Mouse (Mus musculus) forebrain, embryonic 14.5 days (tissue): ENCODE data around the gene Rap1b. TPM values are rescaled to one million over a fixed set of nuclear protein-coding genes. Genes with fewer than 3 reads are reported as not detected.

Experiments
- ATAC-seq: fragments of 200-750 bp; cut with Nextera tagmentation; 2 replicates; pipeline ENCODE4 v1.8.0; 2017; ENCODE audit warnings: mild to moderate bottlenecking, moderate library complexity
- DNase-seq: peaks from one replicate; pipeline ENCODE4 v3.0.0-alpha.2; 2015; ENCODE audit warnings: low spot score
- H3K27ac ChIP-seq: fragments of 300-500 bp; sonication (generic); 2 replicates; pipeline ENCODE4 v1.5.1; 2014; ENCODE audit warnings: low read depth, mild to moderate bottlenecking, control low read depth, low read length, moderate library complexity
- H3K27me3 ChIP-seq: fragments of 300-500 bp; sonication (generic); replicated peaks from 2 replicates; pipeline ENCODE4 v1.6.1; 2014; ENCODE audit warnings: low read length, control low read depth, mixed read lengths; ENCODE audit not compliant: control insufficient read depth, insufficient read depth
- H3K36me3 ChIP-seq: fragments of 300-500 bp; sonication (generic); 2 replicates; pipeline ENCODE4 v1.6.1; 2014; ENCODE audit warnings: low read length, control low read depth; ENCODE audit not compliant: control insufficient read depth, insufficient read depth
- H3K4me1 ChIP-seq: fragments of 300-500 bp; sonication (generic); 2 replicates; pipeline ENCODE4 v1.6.1; 2014; ENCODE audit warnings: antibody characterized with exemption, low read length, control low read depth; ENCODE audit not compliant: control insufficient read depth, insufficient read depth
- H3K4me2 ChIP-seq: fragments of 300-500 bp; sonication (generic); 2 replicates; pipeline ENCODE4 v1.6.1; 2014; ENCODE audit warnings: mild to moderate bottlenecking, control low read depth, low read length
- H3K4me3 ChIP-seq: fragments of 300-500 bp; sonication (generic); 2 replicates; pipeline ENCODE4 v1.5.1; 2014; ENCODE audit warnings: low read depth, low read length, control low read depth
- H3K9ac ChIP-seq: fragments of 300-500 bp; sonication (generic); 2 replicates; pipeline ENCODE4 v1.6.1; 2014; ENCODE audit warnings: mild to moderate bottlenecking, low read length, control low read depth, moderate library complexity
- H3K9me3 ChIP-seq: fragments of 300-500 bp; sonication (generic); replicated peaks from 2 replicates; pipeline ENCODE4 v1.6.1; 2016; ENCODE audit warnings: low read length, control low read depth, mixed read lengths; ENCODE audit not compliant: control insufficient read depth
- WGBS: fragments of 180-500 bp; shearing (Covaris S2); extraction: QIAGEN DNeasy Blood & Tissue Kit; methylation state at CpG from one replicate; pipeline ENCODE4 v1.1.7; 2014; 5-methylcytosine and 5-hydroxymethylcytosine counted together
- polyA plus RNA-seq: library from polyadenylated mRNA; unstranded; fragments of >200 nt; fragmentation: Nextera tagmentation; extraction: Ambion mirVana; gene quantifications from 2 replicates; pipeline ENCODE4 v1.2.1, GENCODE M21; 2014

Rap1b gene
- polyA plus RNA-seq, 1 experiment from 2014 or later, result 138 TPM

GRCm38 (mm10) chr10:117818600-117818999 lies 27.2 kb downstream of the Rap1b start:
- DNase-seq (no peak), ATAC-seq (no peak)
- Histone ChIP-seq H3K4me2 (no peak overlapping the region), H3K27ac (no peak overlapping the region), H3K27me3 (no peaks in the 10 kb centered on the region), H3K4me3 (no peak overlapping the region), H3K36me3 (peaks cover 80% of the 10 kb centered on the region), H3K4me1 (no peaks in the 10 kb centered on the region), H3K9ac (no peak overlapping the region), H3K9me3 (no peaks in the 10 kb centered on the region)
- 83% methylated on average over 6 of the region's 6 CpGs for WGBS

- H3K4me2 ChIP-seq, result no peak overlapping the region
- H3K27ac ChIP-seq, result no peak overlapping the region
- no peaks in the 10 kb centered on the region for H3K9me3 ChIP-seq
- H3K36me3 ChIP-seq, result peaks cover 73% of the 10 kb centered on the region
- H3K9ac ChIP-seq, result no peak overlapping the region
- H3K4me3 ChIP-seq, result no peak overlapping the region
- WGBS, result 95% methylated on average over 6 of the region's 6 CpGs
- no peaks in the 10 kb centered on the region for H3K4me1 ChIP-seq
- DNase-seq (no peak), ATAC-seq (no peak)
- H3K27me3 ChIP-seq, result no peaks in the 10 kb centered on the region
These were observed 29.1 kb downstream of the Rap1b start for GRCm38 (mm10) chr10:117816721-117817120.

GRCm38 (mm10) chr10:117812501-117812900 lies 33.3 kb downstream of the Rap1b start:
- no peak for DNase-seq
- Histone ChIP-seq H3K4me3 (no peak overlapping the region), H3K27ac (no peak overlapping the region), H3K4me2 (no peak overlapping the region), H3K4me1 (no peaks in the 10 kb centered on the region), H3K27me3 (no peaks in the 10 kb centered on the region), H3K36me3 (peaks cover 39% of the 10 kb centered on the region), H3K9me3 (no peaks in the 10 kb centered on the region), H3K9ac (no peak overlapping the region)
- 93% methylated on average over 2 of the region's 2 CpGs for WGBS
- ATAC-seq, result no peak

- H3K9ac ChIP-seq, result no peak overlapping the region
- H3K4me1 ChIP-seq, result no peaks in the 10 kb centered on the region
- peaks cover 31% of the 10 kb centered on the region for H3K36me3 ChIP-seq
- 96% methylated on average over 8 of the region's 8 CpGs for WGBS
- no peaks in the 10 kb centered on the region for H3K9me3 ChIP-seq
- H3K4me3 ChIP-seq, result no peak overlapping the region
- no peak overlapping the region for H3K4me2 ChIP-seq
- H3K27ac ChIP-seq, result no peak overlapping the region
- DNase-seq (no peak), ATAC-seq (no peak)
- H3K27me3 ChIP-seq, result no peaks in the 10 kb centered on the region
These were observed 34.3 kb downstream of the Rap1b start for GRCm38 (mm10) chr10:117811555-117811954.

- H3K27me3 ChIP-seq, result no peaks in the 10 kb centered on the region
- no peaks in the 10 kb centered on the region for H3K4me1 ChIP-seq
- DNase-seq, result no peak
- H3K4me2 ChIP-seq, result no peak overlapping the region
- peaks cover 21% of the 10 kb centered on the region for H3K36me3 ChIP-seq
- ATAC-seq, result no peak
- no peak overlapping the region for H3K27ac ChIP-seq
- WGBS, result 81% methylated on average over 11 of the region's 11 CpGs
- no peak overlapping the region for H3K9ac ChIP-seq
- no peaks in the 10 kb centered on the region for H3K9me3 ChIP-seq
- no peak overlapping the region for H3K4me3 ChIP-seq
These were observed 35.3 kb downstream of the Rap1b start for GRCm38 (mm10) chr10:117810506-117810905.

GRCm38 (mm10) chr10:117808068-117808467 lies 37.8 kb downstream of the Rap1b start:
- DNase-seq (no peak), ATAC-seq (no peak)
- H3K9ac ChIP-seq, result no peak overlapping the region
- 90% methylated on average over 6 of the region's 6 CpGs for WGBS
- H3K36me3 ChIP-seq, result peaks cover 5% of the 10 kb centered on the region
- H3K4me3 ChIP-seq, result no peak overlapping the region
- no peaks in the 10 kb centered on the region for H3K4me1 ChIP-seq
- no peaks in the 10 kb centered on the region for H3K27me3 ChIP-seq
- H3K9me3 ChIP-seq, result no peaks in the 10 kb centered on the region
- no peak overlapping the region for H3K4me2 ChIP-seq
- H3K27ac ChIP-seq, result no peak overlapping the region

- Histone ChIP-seq H3K27me3 (no peaks in the 10 kb centered on the region), H3K4me1 (no peaks in the 10 kb centered on the region), H3K9ac (no peak overlapping the region), H3K4me3 (no peak overlapping the region), H3K9me3 (no peaks in the 10 kb centered on the region), H3K27ac (no peak overlapping the region), H3K36me3 (no peaks in the 10 kb centered on the region), H3K4me2 (no peak overlapping the region)
- DNase-seq (no peak), ATAC-seq (no peak)
- WGBS, result 59% methylated on average over 9 of the region's 9 CpGs
These were observed 39.9 kb downstream of the Rap1b start for GRCm38 (mm10) chr10:117805919-117806318.

GRCm38 (mm10) chr10:117803870-117804850 lies 41.7 kb downstream of the Rap1b start:
- H3K4me3 ChIP-seq, result no peak overlapping the region
- H3K9me3 ChIP-seq, result no peaks in the 10 kb centered on the region
- no peaks in the 10 kb centered on the region for H3K27me3 ChIP-seq
- H3K27ac ChIP-seq, result no peak overlapping the region
- DNase-seq, result no peak
- no peaks in the 10 kb centered on the region for H3K36me3 ChIP-seq
- no peak overlapping the region for H3K9ac ChIP-seq
- H3K4me2 ChIP-seq, result no peak overlapping the region
- ATAC-seq, result no peak
- WGBS, result 90% methylated on average over 31 of the region's 31 CpGs
- no peaks in the 10 kb centered on the region for H3K4me1 ChIP-seq

- H3K9me3 ChIP-seq, result no peaks in the 10 kb centered on the region
- H3K27me3 ChIP-seq, result no peaks in the 10 kb centered on the region
- H3K36me3 ChIP-seq, result no peaks in the 10 kb centered on the region
- no peak for ATAC-seq
- H3K4me3 ChIP-seq, result no peak overlapping the region
- 94% methylated on average over 9 of the region's 9 CpGs for WGBS
- H3K4me1 ChIP-seq, result no peaks in the 10 kb centered on the region
- DNase-seq, result no peak
- no peak overlapping the region for H3K27ac ChIP-seq
- no peak overlapping the region for H3K9ac ChIP-seq
- H3K4me2 ChIP-seq, result no peak overlapping the region
These were observed 43.9 kb downstream of the Rap1b start for GRCm38 (mm10) chr10:117801886-117802285.
